Mouse (Mus musculus) thymus, postnatal 25 days (tissue): Measurements from ENCODE around the gene Wdr78.

ENCODE experiments used
- DNase-seq: peaks from one replicate; pipeline ENCODE4 v3.0.0; 2022

The Wdr78 gene

GRCm38 (mm10) chr4:103048046-103048445, 66.3 kb downstream of the Wdr78 start:
- no peak for DNase-seq

GRCm38 (mm10) chr4:103042997-103043396, 71.4 kb downstream of the Wdr78 start:
- DNase-seq, result no peak

GRCm38 (mm10) chr4:103039838-103040191, 74.5 kb downstream of the Wdr78 start:
- DNase-seq, result peak; percentile 49

GRCm38 (mm10) chr4:103039103-103039837, 75.1 kb downstream of the Wdr78 start:
- DNase-seq, result peak; percentile 43

GRCm38 (mm10) chr4:103028177-103029088, 85.9 kb downstream of the Wdr78 start:
- DNase-seq, result no peak

- DNase-seq, result no peak
Observed at GRCm38 (mm10) chr4:103027745-103028144, 86.6 kb downstream of the Wdr78 start.

- no peak for DNase-seq
Observed at GRCm38 (mm10) chr4:103026621-103027020, 87.7 kb downstream of the Wdr78 start, which contains the start of gene Insl5. Insl5 (minus strand) TSS chr4:103026842.

GRCm38 (mm10) chr4:103013490-103013889, 100.9 kb downstream of the Wdr78 start:
- DNase-seq, result no peak

- DNase-seq, result peak; percentile 61
Observed at GRCm38 (mm10) chr4:103011823-103012222, 102.5 kb downstream of the Wdr78 start.

GRCm38 (mm10) chr4:103010734-103011133, 103.6 kb downstream of the Wdr78 start:
- peak; percentile 55 for DNase-seq

- no peak for DNase-seq
Observed at GRCm38 (mm10) chr4:103006943-103007418, 107.4 kb downstream of the Wdr78 start.

GRCm38 (mm10) chr4:103006266-103006665, 108.1 kb downstream of the Wdr78 start:
- DNase-seq, result no peak

GRCm38 (mm10) chr4:103005190-103005945, 109.0 kb downstream of the Wdr78 start:
- DNase-seq, result no peak

GRCm38 (mm10) chr4:103004681-103005080, 109.7 kb downstream of the Wdr78 start:
- no peak for DNase-seq

GRCm38 (mm10) chr4:102991685-102992084, 122.7 kb downstream of the Wdr78 start:
- peak; percentile 55 for DNase-seq

GRCm38 (mm10) chr4:102990595-102991340, 123.6 kb downstream of the Wdr78 start:
- DNase-seq, result peak; percentile 75

- peak; percentile 63 for DNase-seq
Observed at GRCm38 (mm10) chr4:102990016-102990415, 124.3 kb downstream of the Wdr78 start.

- peak; percentile 55 for DNase-seq
Observed at GRCm38 (mm10) chr4:102989391-102989790, 125.0 kb downstream of the Wdr78 start.

GRCm38 (mm10) chr4:102988526-102988925, 125.8 kb downstream of the Wdr78 start:
- DNase-seq, result peak; percentile 61
